Mouse (Mus musculus) megakaryocyte, adult 5-6 weeks (primary cell): ENCODE results near the gene Gm9732. TPM values are rescaled to one million over a fixed set of nuclear protein-coding genes. Genes with fewer than 3 reads are reported as not detected.
"Not testable (repeated sequence)": the region's sequence is repeated elsewhere in the genome, so short reads cannot be mapped to it uniquely, and the experiment has no call there.

Source experiments
- ATAC-seq: 2 replicates; pipeline ENCODE4 v1.8.0; 2016; ENCODE audit warnings: mild to moderate bottlenecking, inconsistent platforms; ENCODE audit not compliant: poor library complexity, severe bottlenecking
- total RNA-seq, 2 experiments: library from RNA; stranded (forward) in 1 of 2; stranded (reverse) in 1 of 2; fragments of 153-499, 151-499 nt in 1 of 2; fragments of 221-1000, 200-1000 nt in 1 of 2; gene quantifications; 2 replicates each; pipeline versions ENCODE4 v1.2.3 to v1.2.4; 2015 to 2017

Gm9732 gene
- total RNA-seq, 2 experiments from 2014 or later: not detected

- ATAC-seq: not testable (repeated sequence)
Observed at GRCm38 (mm10) chr14:43352944-43353343, 78.1 kb downstream of the Gm9732 start.

Other genes with a start within 250 kb of the Gm9732 start
- not detected in 2 replicates for gene Gm8094, start 198.4 kb upstream of the Gm9732 start, total RNA-seq (2015)
- gene Gm8094, start 198.4 kb upstream of the Gm9732 start, total RNA-seq (2017): not detected in 2 replicates
- gene Gm8104, start 174.4 kb upstream of the Gm9732 start, total RNA-seq (2015): not detected in 2 replicates
- gene Gm8104, start 174.4 kb upstream of the Gm9732 start, total RNA-seq (2017): not detected in 2 replicates
- not detected in 2 replicates for gene Gm7233, start 95.2 kb upstream of the Gm9732 start, total RNA-seq (2015)
- not detected in 2 replicates for gene Gm7233, start 95.2 kb upstream of the Gm9732 start, total RNA-seq (2017)
- gene Gm8122, start 39.7 kb upstream of the Gm9732 start, total RNA-seq (2015): not detected in 2 replicates
- gene Gm8122, start 39.7 kb upstream of the Gm9732 start, total RNA-seq (2017): not detected in 2 replicates
- gene Gm8126, start 16.4 kb upstream of the Gm9732 start, total RNA-seq (2015): not detected in 2 replicates
- not detected in 2 replicates for gene Gm8126, start 16.4 kb upstream of the Gm9732 start, total RNA-seq (2017)
- gene Gm8127, start 18.8 kb downstream of the Gm9732 start, total RNA-seq (2015): not detected in 2 replicates
- gene Gm8127, start 18.8 kb downstream of the Gm9732 start, total RNA-seq (2017): not detected in 2 replicates
- gene 1700001F09Rik, start 72.8 kb downstream of the Gm9732 start, total RNA-seq (2015): not detected in 2 replicates
- not detected in 2 replicates for gene 1700001F09Rik, start 72.8 kb downstream of the Gm9732 start, total RNA-seq (2017)
- gene Gm8138, start 141.3 kb downstream of the Gm9732 start, total RNA-seq (2015): not detected in 2 replicates
- not detected in 2 replicates for gene Gm8138, start 141.3 kb downstream of the Gm9732 start, total RNA-seq (2017)